Mouse (Mus musculus): ENCODE results near the gene Ston1. TPM values are rescaled to one million over a fixed set of nuclear protein-coding genes. Genes with fewer than 3 reads are reported as not detected.

The Ston1 gene
- polyA plus RNA-seq, 1 experiment from 2014 or later = 0.77 TPM

DNA sequence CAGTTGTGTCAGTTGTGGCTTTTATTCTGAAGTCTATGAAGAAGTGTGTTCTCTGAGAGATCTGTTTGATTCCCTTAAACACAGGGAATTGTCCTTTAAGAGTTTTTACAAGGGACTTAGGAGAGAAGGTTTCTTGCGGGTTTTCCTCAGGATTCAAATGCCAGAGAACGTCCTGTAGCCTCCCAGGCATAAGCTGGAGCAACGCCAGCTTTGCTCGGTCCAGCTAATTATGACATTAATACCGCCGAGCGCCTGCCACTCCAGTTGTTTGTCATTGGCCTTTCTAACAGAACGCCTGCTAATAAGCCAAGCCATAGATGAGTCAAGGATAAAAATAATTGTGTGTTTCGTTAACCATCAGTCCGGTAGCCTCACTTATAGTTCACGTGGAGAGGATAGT lies 90.7 kb downstream of the Ston1 start:
- Histone ChIP-seq H3K4me1 (replicated peaks) (no peaks in the 10 kb centered on the region), H3K36me3 (replicated peaks) (no peaks in the 10 kb centered on the region), H3K9ac (no peak overlapping the region), H3K9me3 (replicated peaks) (no peaks in the 10 kb centered on the region), H3K27ac (replicated peaks) (no peak overlapping the region), H3K4me3 (replicated peaks) (no peak overlapping the region), H3K27me3 (no peaks in the 10 kb centered on the region), H3K4me2 (no peak overlapping the region)
- no peak for ATAC-seq (ENCODE audit: insufficient read depth)
- WGBS (ENCODE audit: insufficient replicate concordance) = 62% methylated on average over 11 of the region's 11 CpGs

DNA sequence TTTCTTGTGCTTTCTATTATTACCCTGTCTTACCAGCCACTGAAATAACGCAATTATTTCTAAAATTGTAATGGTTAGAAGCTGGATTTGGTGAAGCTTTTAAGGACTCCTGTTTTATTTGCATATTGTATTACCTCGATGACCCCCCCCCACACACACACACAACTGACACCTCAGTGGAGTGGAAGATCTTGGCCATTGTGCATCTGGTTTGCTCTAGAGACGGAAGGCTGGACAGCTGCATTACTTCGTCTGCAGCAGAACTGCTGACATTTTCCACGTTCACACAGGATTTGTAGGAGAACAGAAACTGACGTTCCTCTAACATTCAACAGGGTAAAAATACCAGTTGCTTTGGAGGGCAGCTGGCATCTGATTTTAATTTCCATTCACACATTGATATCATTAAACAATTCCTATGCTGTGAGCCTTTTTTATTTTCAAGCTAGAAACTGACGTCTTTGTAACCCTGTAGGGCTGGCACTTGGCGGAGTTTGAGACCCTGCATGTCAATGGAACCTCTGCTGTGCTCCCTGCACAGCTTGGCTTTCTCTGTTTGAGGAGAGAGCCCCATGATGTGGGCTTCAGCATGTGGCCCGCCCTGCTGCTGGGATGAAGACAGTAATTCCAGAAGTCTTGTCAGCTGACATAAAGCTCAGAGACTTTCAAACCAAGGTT lies 99.3 kb downstream of the Ston1 start:
- 60% methylated on average over 9 of the region's 9 CpGs for WGBS (ENCODE audit: insufficient replicate concordance)
- Histone ChIP-seq H3K27me3 (no peaks in the 10 kb centered on the region), H3K9me3 (replicated peaks) (no peaks in the 10 kb centered on the region), H3K4me3 (replicated peaks) (no peak overlapping the region), H3K9ac (no peak overlapping the region), H3K36me3 (replicated peaks) (no peaks in the 10 kb centered on the region), H3K4me1 (replicated peaks) (no peaks in the 10 kb centered on the region), H3K4me2 (no peak overlapping the region), H3K27ac (replicated peaks) (no peak overlapping the region)
- no peak for ATAC-seq (ENCODE audit: insufficient read depth)

DNA sequence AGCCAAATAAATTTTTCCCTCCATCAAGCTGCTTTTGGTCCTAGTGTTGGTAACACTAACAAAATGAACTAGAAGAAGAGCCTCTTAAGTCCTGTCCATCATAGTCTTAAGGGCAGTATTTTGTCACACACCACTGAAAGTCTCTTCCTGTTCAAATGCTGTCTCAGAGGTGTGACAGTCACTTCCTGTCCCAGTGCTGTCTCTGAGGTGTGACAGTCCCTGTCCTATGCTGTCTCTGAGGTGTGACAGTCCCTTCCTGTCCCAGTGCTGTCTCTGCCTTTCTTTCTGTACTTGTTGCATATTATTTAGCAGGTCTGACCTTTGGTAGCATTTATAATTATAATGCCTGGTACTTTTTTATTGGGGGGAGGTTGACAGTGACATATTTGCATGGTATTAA lies 103.4 kb downstream of the Ston1 start:
- no peak overlapping the region for H3K4me3 ChIP-seq (replicated peaks)
- H3K4me1 ChIP-seq (replicated peaks) = no peaks in the 10 kb centered on the region
- no peak overlapping the region for H3K4me2 ChIP-seq
- no peaks in the 10 kb centered on the region for H3K36me3 ChIP-seq (replicated peaks)
- ATAC-seq (ENCODE audit: insufficient read depth) = no peak
- no peak overlapping the region for H3K9ac ChIP-seq
- no peaks in the 10 kb centered on the region for H3K9me3 ChIP-seq (replicated peaks)
- no peaks in the 10 kb centered on the region for H3K27me3 ChIP-seq
- no peak overlapping the region for H3K27ac ChIP-seq (replicated peaks)

DNA sequence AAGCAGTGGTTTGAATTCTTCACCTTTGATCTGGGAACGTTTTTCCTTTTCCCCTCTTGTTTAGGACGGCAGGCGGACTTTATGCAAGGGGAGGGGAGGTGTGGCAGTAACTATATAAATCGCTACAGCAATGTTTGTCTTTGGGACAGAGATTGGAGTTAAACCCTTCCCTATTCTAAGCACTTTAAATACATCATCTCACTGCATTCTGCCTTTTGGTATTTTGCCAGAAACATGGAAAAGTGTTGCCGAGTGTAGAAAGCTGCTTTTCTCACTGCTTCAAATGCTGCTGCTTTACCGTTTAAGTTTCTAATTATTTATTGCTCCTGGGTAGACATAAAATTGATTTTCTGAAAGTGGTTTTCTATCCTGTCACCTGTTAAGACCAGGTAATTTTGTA lies 104.9 kb downstream of the Ston1 start:
- Histone ChIP-seq H3K36me3 (replicated peaks) (no peaks in the 10 kb centered on the region), H3K9me3 (replicated peaks) (no peaks in the 10 kb centered on the region), H3K27me3 (no peaks in the 10 kb centered on the region), H3K4me1 (replicated peaks) (no peaks in the 10 kb centered on the region), H3K27ac (replicated peaks) (no peak overlapping the region), H3K4me3 (replicated peaks) (no peak overlapping the region), H3K4me2 (no peak overlapping the region), H3K9ac (no peak overlapping the region)
- no peak for ATAC-seq (ENCODE audit: insufficient read depth)
- WGBS (ENCODE audit: insufficient replicate concordance) = 29% methylated on average over 6 of the region's 6 CpGs

DNA sequence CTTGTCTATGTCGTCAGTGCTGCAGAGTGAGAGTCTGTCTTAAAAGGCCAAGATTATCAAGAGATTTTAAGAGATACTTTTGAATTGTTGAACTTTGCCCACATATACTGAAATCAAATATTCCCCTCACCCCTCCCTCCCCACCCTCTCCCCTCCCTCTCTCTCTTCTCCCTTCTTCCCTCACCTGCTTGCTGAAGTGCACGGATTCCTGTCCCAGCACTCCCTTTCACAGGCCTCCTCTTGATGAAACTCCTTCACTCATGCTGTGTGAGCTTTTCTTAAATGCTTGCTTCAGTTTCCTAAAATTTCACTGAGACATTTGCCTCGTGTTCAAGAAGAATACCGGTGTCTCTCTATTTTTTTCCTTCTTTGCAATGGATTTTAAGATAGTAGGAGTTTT lies 105.6 kb downstream of the Ston1 start:
- ATAC-seq (ENCODE audit: insufficient read depth) = no peak
- no peaks in the 10 kb centered on the region for H3K9me3 ChIP-seq (replicated peaks)
- H3K27ac ChIP-seq (replicated peaks) = no peak overlapping the region
- no peaks in the 10 kb centered on the region for H3K4me1 ChIP-seq (replicated peaks)
- no peaks in the 10 kb centered on the region for H3K36me3 ChIP-seq (replicated peaks)
- H3K27me3 ChIP-seq = no peaks in the 10 kb centered on the region
- no peak overlapping the region for H3K4me2 ChIP-seq
- H3K4me3 ChIP-seq (replicated peaks) = no peak overlapping the region
- WGBS (ENCODE audit: insufficient replicate concordance) = 41% methylated on average over 4 of the region's 4 CpGs
- H3K9ac ChIP-seq = no peak overlapping the region

DNA sequence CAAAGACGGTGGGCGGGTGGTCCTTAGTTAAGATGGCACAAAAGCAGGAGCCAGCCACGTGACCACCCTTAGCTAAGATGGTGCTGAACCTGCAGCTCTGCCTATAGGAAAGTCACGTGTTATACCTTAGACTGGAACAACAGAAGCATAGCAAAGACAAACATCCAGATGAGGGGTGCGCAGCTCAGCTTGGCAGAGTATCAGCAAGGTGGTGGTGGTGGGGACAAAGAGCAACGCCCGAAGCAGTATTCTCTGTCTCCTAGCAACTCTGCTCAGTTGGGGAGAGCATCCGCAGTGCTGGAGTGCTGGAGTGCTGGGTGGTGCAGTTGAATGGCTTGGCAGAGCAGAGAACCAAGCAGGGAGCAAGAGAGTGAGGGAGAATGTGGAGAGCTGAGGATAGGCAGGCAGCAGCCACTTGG lies 108.8 kb downstream of the Ston1 start:
- no peaks in the 10 kb centered on the region for H3K9me3 ChIP-seq (replicated peaks)
- 59% methylated on average over 8 of the region's 8 CpGs for WGBS (ENCODE audit: insufficient replicate concordance)
- H3K4me2 ChIP-seq = no peak overlapping the region
- ATAC-seq (ENCODE audit: insufficient read depth) = no peak
- H3K9ac ChIP-seq = no peak overlapping the region
- no peak overlapping the region for H3K27ac ChIP-seq (replicated peaks)
- H3K36me3 ChIP-seq (replicated peaks) = no peaks in the 10 kb centered on the region
- no peak overlapping the region for H3K4me3 ChIP-seq (replicated peaks)
- H3K27me3 ChIP-seq = no peaks in the 10 kb centered on the region
- H3K4me1 ChIP-seq (replicated peaks) = no peaks in the 10 kb centered on the region

Other genes with a start within 250 kb of the Ston1 start
- gene Foxn2, start 157.0 kb upstream of the Ston1 start, polyA plus RNA-seq (2015; fragmentation: Nextera tagmentation; extraction: Ambion mirVana) = 10.7 and 11.5 TPM in 2 replicates
- 9.6 and 9.7 TPM in 2 replicates for gene Ppp1r21, start 67.6 kb upstream of the Ston1 start, polyA plus RNA-seq (2015; fragmentation: Nextera tagmentation; extraction: Ambion mirVana)
- gene Gtf2a1l, start 71.0 kb downstream of the Ston1 start, polyA plus RNA-seq (2015; fragmentation: Nextera tagmentation; extraction: Ambion mirVana) = not detected in 2 replicates
- not detected in 2 replicates for gene Lhcgr, start 194.3 kb downstream of the Ston1 start, polyA plus RNA-seq (2015; fragmentation: Nextera tagmentation; extraction: Ambion mirVana)